Mouse (Mus musculus) testis, adult 2 months (tissue): Measurements from ENCODE around the gene Asna1.

Source experiments
- CTCF ChIP-seq: fragments of 200-500 bp; IDR thresholded peaks from 2 replicates; pipeline ENCODE4 v1.5.1; 2012; ENCODE audit warnings: low read depth, mild to moderate bottlenecking, inconsistent platforms, low read length, moderate library complexity; ENCODE audit not compliant: control insufficient read depth, insufficient read depth, insufficient replicate concordance
- POLR2A ChIP-seq: fragments of 200-500 bp; IDR thresholded peaks from 2 replicates; pipeline ENCODE4 v1.6.1; 2012; ENCODE audit warnings: low read depth, mild to moderate bottlenecking, inconsistent platforms, low read length, moderate library complexity; ENCODE audit not compliant: control insufficient read depth

- no peak for TF ChIP-seq CTCF
- no peak for TF ChIP-seq POLR2A
These were observed 42.9 kb upstream of the Asna1 start, which contains the start of gene Gm5741 for GRCm38 (mm10) chr8:85067982-85068381.
